Mouse (Mus musculus): Measurements from ENCODE around the gene Gpr132. TPM values are rescaled to one million over a fixed set of nuclear protein-coding genes. Genes with fewer than 3 reads are reported as not detected.
"Not testable (repeated sequence)": the region's sequence is repeated elsewhere in the genome, so short reads cannot be mapped to it uniquely, and the experiment has no call there.

The Gpr132 gene
- polyA plus RNA-seq, 1 experiment from 2014 or later = not detected

DNA sequence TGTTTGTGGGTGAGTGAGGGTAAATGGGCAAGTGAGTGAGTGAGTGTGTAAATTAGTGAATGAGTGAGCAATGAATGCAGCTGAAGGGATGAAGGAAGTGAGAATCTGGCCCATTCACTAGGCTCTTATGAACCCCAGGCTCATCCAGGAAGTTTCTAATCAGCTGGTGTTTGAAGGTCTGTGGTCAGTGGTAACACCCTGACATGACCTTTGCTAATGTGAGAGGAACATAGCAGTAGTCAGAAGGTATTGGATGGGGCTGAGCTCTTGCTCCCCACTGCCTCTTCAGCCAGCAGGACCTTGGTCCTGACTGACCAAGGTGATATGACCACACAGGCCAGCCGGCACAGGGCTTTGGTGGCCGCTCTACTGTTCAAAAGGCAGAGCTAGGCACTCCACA lies 20.1 kb downstream of the Gpr132 start:
- Histone ChIP-seq H3K4me2 (no peak overlapping the region), H3K36me3 (no peaks in the 10 kb centered on the region), H3K9me3 (no peaks in the 10 kb centered on the region), H3K27me3 (no peaks in the 10 kb centered on the region), H3K4me3 (no peak overlapping the region), H3K27ac (replicated peaks) (no peak overlapping the region), H3K9ac (no peak overlapping the region), H3K4me1 (replicated peaks) (no peaks in the 10 kb centered on the region)
- no peak for ATAC-seq (ENCODE audit: low read depth)
- WGBS = 93% methylated on average over 2 of the region's 2 CpGs

DNA sequence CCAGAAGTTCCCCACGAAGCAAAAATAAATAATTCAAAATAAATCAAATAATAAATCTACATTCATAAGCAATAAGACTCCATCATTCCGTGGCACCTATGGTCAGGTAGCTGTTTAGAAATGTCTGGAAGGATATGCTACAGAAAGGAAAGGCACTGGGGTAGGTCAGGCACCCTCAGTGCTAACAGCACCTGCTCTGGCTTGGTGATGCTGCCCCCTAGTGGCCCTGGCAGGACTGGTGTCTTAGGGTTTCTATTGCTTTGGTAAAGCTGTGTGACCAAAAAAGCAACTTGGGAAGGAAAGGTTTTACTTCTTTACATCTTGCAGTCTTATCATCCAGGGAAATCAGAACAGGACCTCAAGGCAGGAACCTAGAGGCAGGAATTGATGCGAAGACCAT lies 24.2 kb downstream of the Gpr132 start:
- H3K36me3 ChIP-seq = no peaks in the 10 kb centered on the region
- no peak overlapping the region for H3K4me3 ChIP-seq
- H3K9ac ChIP-seq = no peak overlapping the region
- peak; percentile 84 for ATAC-seq (ENCODE audit: low read depth)
- H3K9me3 ChIP-seq = no peaks in the 10 kb centered on the region
- 16% methylated on average over 3 of the region's 3 CpGs for whole genome bisulfite sequencing
- no peak overlapping the region for H3K27ac ChIP-seq (replicated peaks)
- no peaks in the 10 kb centered on the region for H3K27me3 ChIP-seq
- no peak overlapping the region for H3K4me2 ChIP-seq
- no peaks in the 10 kb centered on the region for H3K4me1 ChIP-seq (replicated peaks)

DNA sequence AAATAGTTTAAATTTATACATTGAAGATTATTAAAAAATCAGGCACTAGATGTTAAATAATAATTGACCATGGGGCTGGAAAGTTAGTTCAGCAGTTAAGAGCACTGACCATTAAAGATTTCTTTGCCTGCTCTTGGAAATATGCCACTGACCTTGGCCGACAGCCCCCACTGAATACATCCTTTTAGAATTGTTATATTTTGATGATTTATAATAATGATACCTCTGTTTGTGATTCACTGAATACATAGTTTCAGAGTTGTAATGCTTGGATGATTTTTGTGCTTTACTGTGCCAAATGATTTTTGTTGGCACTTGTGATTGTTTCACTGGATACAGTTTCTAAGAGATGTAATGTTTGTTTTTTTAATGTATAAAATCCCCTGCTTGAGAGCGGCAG lies 25.9 kb downstream of the Gpr132 start:
- not testable (repeated sequence) for H3K9ac ChIP-seq; H3K9me3 ChIP-seq; H3K4me1 ChIP-seq (replicated peaks); H3K4me3 ChIP-seq; H3K36me3 ChIP-seq; H3K27me3 ChIP-seq; ATAC-seq (ENCODE audit: low read depth); H3K4me2 ChIP-seq; H3K27ac ChIP-seq (replicated peaks)
- WGBS = 87% methylated on average over 2 of the region's 2 CpGs

DNA sequence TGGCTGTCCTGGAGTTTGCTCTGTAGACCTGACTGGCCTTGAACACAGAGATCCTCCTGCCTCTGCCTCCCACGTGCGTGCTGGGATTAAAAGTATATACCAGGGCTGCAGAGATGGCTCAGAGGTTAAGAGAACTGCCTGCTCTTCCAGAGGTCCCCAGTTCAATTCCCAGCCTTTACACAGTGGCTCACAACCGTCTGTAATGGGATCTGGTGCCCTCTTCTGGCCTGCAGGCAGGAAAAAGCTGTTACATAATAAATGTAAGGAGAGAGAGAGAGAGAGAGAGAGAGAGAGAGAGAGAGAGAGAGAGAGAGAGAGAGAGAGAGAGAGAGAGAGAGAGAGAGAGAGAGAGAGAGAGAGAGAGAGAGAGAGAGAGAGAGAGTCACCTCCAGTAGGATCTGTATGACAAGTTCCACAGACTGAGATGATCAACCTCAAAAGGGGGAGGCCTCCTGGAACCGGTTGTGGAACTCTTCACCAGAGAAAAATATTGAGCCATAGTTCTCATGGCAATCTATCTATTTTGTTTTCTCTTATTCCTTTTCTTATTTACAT lies 26.6 kb downstream of the Gpr132 start:
- H3K4me3 ChIP-seq; ATAC-seq (ENCODE audit: low read depth): not testable (repeated sequence)

DNA sequence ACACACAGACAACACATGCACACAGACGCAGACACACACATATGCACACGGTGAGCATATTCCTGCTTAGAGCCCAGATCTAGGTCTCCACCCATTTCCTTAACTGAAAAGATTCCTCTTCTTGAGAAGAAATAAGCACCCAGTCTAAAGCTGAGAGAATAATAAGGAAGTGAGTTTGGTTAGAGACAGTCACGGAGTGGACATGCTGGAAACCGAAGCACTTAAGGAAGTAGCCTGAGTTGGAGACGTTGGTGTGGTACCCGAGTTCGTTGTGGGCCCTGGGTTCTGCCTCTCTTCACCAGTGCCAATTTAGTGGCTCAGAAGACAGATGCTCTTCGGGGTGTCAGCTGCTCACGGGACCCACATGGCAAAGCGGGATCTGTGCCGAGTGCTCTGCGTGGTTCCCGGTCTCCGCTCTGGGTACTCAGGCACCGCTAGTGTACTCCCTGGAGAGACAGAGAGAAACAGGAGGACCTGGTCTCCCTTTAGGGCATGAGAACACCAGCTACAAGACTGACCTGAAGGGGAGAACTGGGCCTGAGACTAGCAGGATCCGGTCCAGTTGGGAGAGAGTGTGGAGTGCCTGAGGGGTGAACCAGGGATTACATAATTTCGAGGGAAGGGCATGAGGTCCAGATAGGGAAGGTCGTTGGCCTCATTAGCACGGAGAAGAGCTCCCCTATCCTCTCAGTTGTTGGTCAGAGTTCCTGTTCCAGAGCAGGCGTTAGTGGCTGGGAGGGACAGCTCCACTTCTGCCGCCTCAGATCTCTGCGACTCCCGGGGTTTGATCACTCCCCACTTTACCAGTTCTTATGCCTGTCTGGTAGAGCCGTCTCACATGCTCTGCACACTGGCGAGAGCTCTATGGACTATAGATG lies 27.6 kb downstream of the Gpr132 start:
- H3K4me2 ChIP-seq = no peak overlapping the region
- no peak overlapping the region for H3K9ac ChIP-seq
- no peaks in the 10 kb centered on the region for H3K27me3 ChIP-seq
- no peaks in the 10 kb centered on the region for H3K9me3 ChIP-seq
- H3K36me3 ChIP-seq = no peaks in the 10 kb centered on the region
- H3K4me3 ChIP-seq = no peak overlapping the region
- no peaks in the 10 kb centered on the region for H3K4me1 ChIP-seq (replicated peaks)
- no peak overlapping the region for H3K27ac ChIP-seq (replicated peaks)
- no peak for ATAC-seq (ENCODE audit: low read depth)
- WGBS = 78% methylated on average over 25 of the region's 25 CpGs

More for the DNA sequence above, 26.6 kb downstream of the Gpr132 start:
- not testable (repeated sequence) for H3K4me2 ChIP-seq; H3K9ac ChIP-seq; H3K27ac ChIP-seq (replicated peaks); H3K9me3 ChIP-seq; H3K4me1 ChIP-seq (replicated peaks); H3K36me3 ChIP-seq; H3K27me3 ChIP-seq
- 67% methylated on average over 4 of the region's 4 CpGs for WGBS

DNA sequence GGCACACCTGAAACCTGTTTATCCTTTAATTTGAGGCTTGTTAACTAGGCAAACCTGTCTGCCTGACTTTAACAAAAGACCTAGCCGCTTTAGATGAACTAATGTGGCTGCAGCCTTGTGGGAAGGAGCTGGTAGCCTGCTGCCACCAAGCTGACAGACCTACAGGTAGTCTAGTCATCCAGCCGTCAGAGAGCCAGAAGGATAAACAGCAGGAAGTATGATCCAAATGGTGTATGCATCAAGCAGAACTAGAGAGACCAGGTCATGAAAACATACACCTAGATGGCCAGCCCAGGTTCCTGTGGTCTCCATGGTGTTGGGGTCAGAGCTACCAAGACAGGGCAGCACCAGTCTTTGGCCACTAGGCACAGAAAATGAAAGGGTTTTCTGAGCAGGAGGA lies 33.0 kb downstream of the Gpr132 start:
- Histone ChIP-seq H3K4me1 (replicated peaks) (peaks cover 21% of the 10 kb centered on the region), H3K36me3 (peaks cover 15% of the 10 kb centered on the region), H3K9ac (no peak overlapping the region), H3K27me3 (no peaks in the 10 kb centered on the region), H3K27ac (replicated peaks) (no peak overlapping the region), H3K4me2 (no peak overlapping the region), H3K9me3 (no peaks in the 10 kb centered on the region), H3K4me3 (no peak overlapping the region)
- 80% methylated on average over 2 of the region's 2 CpGs for WGBS
- ATAC-seq (ENCODE audit: low read depth) = no peak

DNA sequence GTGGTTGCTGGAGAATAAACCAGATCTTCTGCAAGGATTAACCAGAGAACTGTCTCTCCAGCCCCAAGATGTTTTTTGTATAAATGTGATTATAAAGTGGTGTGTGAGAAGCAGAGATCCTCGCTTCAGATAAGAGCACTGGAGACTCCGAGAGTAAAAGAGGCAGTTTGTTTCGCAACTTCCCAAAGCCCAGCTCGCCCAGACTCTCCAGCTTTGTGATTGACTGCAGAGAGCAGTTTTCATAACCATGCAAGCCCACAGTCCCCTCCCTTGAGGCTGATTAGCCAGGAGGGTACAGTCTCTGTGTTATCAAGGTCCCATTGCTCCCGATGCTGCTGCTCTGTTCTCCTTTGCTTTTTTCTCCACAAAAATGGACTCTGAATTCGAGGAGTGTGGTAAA lies 34.5 kb downstream of the Gpr132 start:
- 88% methylated on average over 6 of the region's 6 CpGs for WGBS
- H3K36me3 ChIP-seq = peaks cover 15% of the 10 kb centered on the region
- no peaks in the 10 kb centered on the region for H3K9me3 ChIP-seq
- 0 out of 2 replicates have a peak overlapping the region, but pooled peaks have one; percentile 8 for H3K9ac ChIP-seq
- no peaks in the 10 kb centered on the region for H3K27me3 ChIP-seq
- H3K4me1 ChIP-seq (replicated peaks) = peaks cover 22% of the 10 kb centered on the region
- no peak overlapping the region for H3K27ac ChIP-seq (replicated peaks)
- no peak overlapping the region for H3K4me2 ChIP-seq
- ATAC-seq (ENCODE audit: low read depth) = no peak
- H3K4me3 ChIP-seq = no peak overlapping the region

DNA sequence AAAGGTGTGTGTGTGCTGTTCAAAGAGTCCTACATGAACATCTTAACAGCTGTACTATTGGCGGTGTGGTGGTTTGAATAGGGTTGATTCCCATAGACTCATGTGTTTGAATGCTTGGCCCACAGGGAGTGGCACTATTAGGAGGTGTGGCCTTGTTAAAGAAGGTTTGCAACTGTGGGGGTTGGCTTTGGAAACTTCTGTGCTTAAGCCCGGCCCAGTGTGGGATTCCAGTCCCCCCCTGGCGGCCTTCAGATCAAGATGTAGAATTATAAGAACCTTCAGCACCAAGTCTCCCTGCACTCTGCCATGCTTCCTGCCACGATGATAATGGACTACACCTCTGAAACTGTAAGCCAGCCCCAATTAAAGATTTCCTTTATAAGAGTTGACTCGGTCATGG lies 35.6 kb downstream of the Gpr132 start:
- 91% methylated on average over 5 of the region's 5 CpGs for WGBS
- no peak for ATAC-seq (ENCODE audit: low read depth)

DNA sequence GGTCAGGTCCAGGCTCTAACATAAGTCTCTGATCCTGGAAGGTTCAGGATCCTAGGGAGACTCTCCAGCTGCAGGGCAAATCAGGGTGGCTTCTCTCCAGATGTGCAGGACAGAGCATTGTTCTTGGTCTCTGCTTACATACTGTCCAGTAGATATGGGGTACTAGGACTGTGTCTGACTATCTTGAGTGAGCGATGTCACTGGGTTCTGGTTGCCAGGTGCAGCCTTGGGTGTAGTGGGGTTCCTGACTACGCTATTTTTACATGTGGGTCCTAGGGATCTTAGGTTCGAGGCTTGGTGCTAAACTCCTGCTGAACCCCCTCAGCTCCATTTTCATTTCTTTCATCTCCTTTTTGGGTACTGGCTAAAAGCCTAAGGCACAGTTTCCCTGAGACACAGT lies 37.5 kb downstream of the Gpr132 start:
- peak overlapping the region; percentile 97 for H3K4me3 ChIP-seq
- H3K4me1 ChIP-seq (replicated peaks) = peaks cover 52% of the 10 kb centered on the region
- 92% methylated on average over 3 of the region's 3 CpGs for WGBS
- H3K27ac ChIP-seq (replicated peaks) = no peak overlapping the region
- H3K9ac ChIP-seq = peak overlapping the region; percentile 87
- H3K36me3 ChIP-seq = peaks cover 27% of the 10 kb centered on the region
- no peak for ATAC-seq (ENCODE audit: low read depth)
- H3K27me3 ChIP-seq = no peaks in the 10 kb centered on the region
- peak overlapping the region; percentile 77 for H3K4me2 ChIP-seq
- H3K9me3 ChIP-seq = no peaks in the 10 kb centered on the region

More for the DNA sequence above, 35.6 kb downstream of the Gpr132 start:
- Histone ChIP-seq H3K27ac (replicated peaks) (no peak overlapping the region), H3K4me3 (no peak overlapping the region), H3K4me1 (replicated peaks) (peaks cover 33% of the 10 kb centered on the region), H3K9ac (no peak overlapping the region), H3K27me3 (no peaks in the 10 kb centered on the region), H3K4me2 (no peak overlapping the region), H3K36me3 (peaks cover 18% of the 10 kb centered on the region), H3K9me3 (no peaks in the 10 kb centered on the region)

DNA sequence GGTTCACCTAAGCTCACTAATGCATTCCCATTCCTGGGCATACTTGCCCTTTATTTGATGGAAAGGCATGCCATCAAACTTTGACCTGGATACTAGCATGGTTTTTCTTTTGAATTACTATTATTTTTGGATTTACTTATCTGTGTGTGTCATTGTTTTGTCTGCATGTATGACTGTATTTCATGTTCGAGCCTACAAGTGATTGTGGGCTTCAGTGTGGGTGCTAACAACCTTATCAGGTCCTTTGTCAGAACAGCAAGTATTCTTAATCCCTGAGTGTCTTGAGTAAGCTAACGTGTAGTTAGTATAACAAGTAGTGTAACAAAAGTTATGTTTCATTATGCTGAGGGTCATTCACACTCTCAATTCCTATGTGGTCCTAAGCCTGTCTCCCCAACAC lies 37.9 kb downstream of the Gpr132 start:
- no peak for ATAC-seq (ENCODE audit: low read depth)
- Histone ChIP-seq H3K27me3 (no peaks in the 10 kb centered on the region), H3K9me3 (no peaks in the 10 kb centered on the region), H3K4me2 (peak overlapping the region; percentile 77), H3K36me3 (peaks cover 30% of the 10 kb centered on the region), H3K4me3 (peak overlapping the region; percentile 97), H3K27ac (replicated peaks) (peak overlapping the region; percentile 84), H3K9ac (peak overlapping the region; percentile 87), H3K4me1 (replicated peaks) (peaks cover 54% of the 10 kb centered on the region)
- WGBS = 38% methylated on average over 2 of the region's 2 CpGs

DNA sequence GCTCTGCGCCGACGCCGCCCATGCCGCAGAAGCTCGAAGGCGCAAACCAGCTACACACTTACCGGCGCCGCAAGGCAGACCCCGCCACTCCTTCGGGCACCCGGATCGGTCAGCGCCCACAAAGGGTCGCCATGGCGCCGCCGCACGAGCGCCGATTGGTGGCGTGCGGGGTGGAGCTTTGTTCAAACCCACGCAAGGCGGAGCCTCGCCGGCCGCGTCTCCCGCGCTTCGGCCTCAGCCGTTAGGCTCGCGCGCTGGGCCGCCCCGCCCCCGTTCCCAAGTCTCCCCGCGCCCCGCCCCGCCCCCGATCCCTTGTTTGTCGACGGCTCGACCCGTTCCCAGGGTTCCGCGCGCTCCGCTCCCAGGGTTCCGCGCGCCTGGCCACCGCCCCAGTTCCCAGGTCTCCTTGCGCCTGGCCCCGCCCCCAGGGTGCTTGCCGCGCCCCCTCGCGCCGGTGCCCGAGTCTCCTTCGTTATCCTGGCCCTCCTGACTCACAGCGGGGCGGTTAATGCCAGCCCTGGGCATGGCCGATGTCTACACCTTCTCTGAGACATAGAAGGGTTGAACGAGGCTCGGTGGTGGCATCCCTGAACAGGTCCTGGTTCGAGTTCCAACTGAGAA lies 38.7 kb downstream of the Gpr132 start, which contains the start of gene Cdca4:
Gene Cdca4 (minus strand): TSS at position 180 of the 621 bp plus-strand sequence.
- H3K4me3 ChIP-seq = peak within 1 kb of the TSS; percentile 97
- under 1% methylated on average over 72 of the region's 72 CpGs for WGBS

DNA sequence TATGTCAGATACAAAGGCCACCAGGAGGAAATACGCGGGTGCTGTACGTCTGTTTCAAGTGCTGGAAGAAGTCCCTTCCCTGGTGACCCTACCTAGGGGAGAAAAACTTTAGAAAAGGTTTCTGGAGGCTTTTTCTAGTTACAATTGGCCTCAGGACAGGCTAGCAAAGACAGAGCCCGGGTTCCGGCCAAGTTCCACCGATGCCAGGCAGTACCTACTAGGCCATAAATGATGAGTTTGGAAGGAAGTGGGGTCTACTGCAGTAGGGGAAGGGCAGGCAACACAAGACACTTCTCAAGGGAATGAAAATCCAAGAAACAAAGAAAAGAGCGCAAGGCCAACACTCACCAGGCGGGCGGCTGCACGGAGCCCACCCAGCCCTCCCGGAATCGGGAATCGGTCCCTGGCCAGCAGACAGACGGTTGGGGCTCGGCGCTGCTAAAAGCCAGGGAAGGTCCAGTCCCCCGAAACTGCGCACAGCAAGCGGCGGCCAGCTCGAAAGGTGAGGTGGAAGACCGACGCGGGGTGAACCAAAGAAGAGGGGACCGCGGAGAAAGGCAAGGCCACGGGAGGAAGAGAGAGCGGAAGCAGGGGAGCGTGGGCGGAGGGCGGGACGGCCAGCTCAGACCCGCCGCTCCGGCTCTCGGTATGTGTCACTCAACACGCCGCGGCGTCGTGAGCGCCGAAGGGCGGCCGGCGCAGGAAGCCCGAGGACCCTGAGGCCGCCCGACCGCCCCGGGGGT lies 39.4 kb downstream of the Gpr132 start:
- WGBS = 1% methylated on average over 51 of the region's 51 CpGs
- H3K9me3 ChIP-seq = no peaks in the 10 kb centered on the region
- peak; percentile 80 for ATAC-seq (ENCODE audit: low read depth)
- H3K4me3 ChIP-seq = peak overlapping the region; percentile 97
- peak overlapping the region; percentile 98 for H3K9ac ChIP-seq
- H3K27ac ChIP-seq (replicated peaks) = peak overlapping the region; percentile 94
- H3K4me2 ChIP-seq = peak overlapping the region; percentile 97
- H3K4me1 ChIP-seq (replicated peaks) = peaks cover 69% of the 10 kb centered on the region
- H3K27me3 ChIP-seq = no peaks in the 10 kb centered on the region
- H3K36me3 ChIP-seq = peaks cover 38% of the 10 kb centered on the region

More for the DNA sequence above, 38.7 kb downstream of the Gpr132 start, which contains the start of gene Cdca4:
- H3K9me3 ChIP-seq = no peaks in the 10 kb centered on the region
- H3K9ac ChIP-seq = peak within 1 kb of the TSS; percentile 98
- no peaks in the 10 kb centered on the region for H3K27me3 ChIP-seq
- peak; percentile 97 for ATAC-seq (ENCODE audit: low read depth)
- peak within 1 kb of the TSS; percentile 97 for H3K4me2 ChIP-seq
- H3K4me1 ChIP-seq (replicated peaks) = peaks cover 62% of the 10 kb centered on the region
- H3K36me3 ChIP-seq = peaks cover 37% of the 10 kb centered on the region
- peak within 1 kb of the TSS; percentile 94 for H3K27ac ChIP-seq (replicated peaks)

Measured in neural tube, embryonic 13.5 days (tissue).